Mouse (Mus musculus): Measurements from ENCODE around the gene Pakap.

Gene Pakap

GRCm38 (mm10) chr4:57678991-57679457 is 111.0 kb downstream of the Pakap start:
- peak; percentile 80 to 85 for DNase-seq

- DNase-seq, result no peak
These were observed 112.2 kb downstream of the Pakap start for GRCm38 (mm10) chr4:57680186-57680585.

- DNase-seq, result peak; percentile 62 to 72
These were observed 113.5 kb downstream of the Pakap start for GRCm38 (mm10) chr4:57681511-57681910.

- DNase-seq, result no peak
These were observed 114.4 kb downstream of the Pakap start for GRCm38 (mm10) chr4:57682341-57682740.

GRCm38 (mm10) chr4:57682944-57683343 is 115.0 kb downstream of the Pakap start:
- DNase-seq, result no peak

- DNase-seq, result no peak
These were observed 116.8 kb downstream of the Pakap start for GRCm38 (mm10) chr4:57684676-57685215.

GRCm38 (mm10) chr4:57686736-57687135 is 118.8 kb downstream of the Pakap start:
- DNase-seq, result no peak

GRCm38 (mm10) chr4:57687583-57687982 is 119.6 kb downstream of the Pakap start:
- no peak for DNase-seq

- DNase-seq, result no peak
These were observed 120.2 kb downstream of the Pakap start for GRCm38 (mm10) chr4:57688131-57688530.

- DNase-seq, result no peak
These were observed 122.0 kb downstream of the Pakap start for GRCm38 (mm10) chr4:57690001-57690400.

GRCm38 (mm10) chr4:57690805-57691204 is 122.8 kb downstream of the Pakap start:
- DNase-seq, result no peak

- DNase-seq, result no peak
These were observed 126.6 kb downstream of the Pakap start for GRCm38 (mm10) chr4:57694356-57695136.

GRCm38 (mm10) chr4:57696955-57697354 is 129.0 kb downstream of the Pakap start:
- DNase-seq, result no peak

GRCm38 (mm10) chr4:57697918-57698611 is 130.1 kb downstream of the Pakap start:
- DNase-seq, result no peak

GRCm38 (mm10) chr4:57701576-57701975 is 133.6 kb downstream of the Pakap start:
- DNase-seq, result no peak

GRCm38 (mm10) chr4:57703574-57704470 is 135.8 kb downstream of the Pakap start:
- no peak for DNase-seq

GRCm38 (mm10) chr4:57704575-57704974 is 136.6 kb downstream of the Pakap start:
- DNase-seq, result no peak

- no peak for DNase-seq
These were observed 147.9 kb downstream of the Pakap start for GRCm38 (mm10) chr4:57715849-57716248.

- no peak for DNase-seq
These were observed 148.8 kb downstream of the Pakap start for GRCm38 (mm10) chr4:57716735-57717134.

GRCm38 (mm10) chr4:57717354-57717753 is 149.4 kb downstream of the Pakap start, which contains the start of gene Akap2:
Gene Akap2, plus strand, starts transcription at chr4:57717657.
- DNase-seq, result no peak

GRCm38 (mm10) chr4:57719370-57719769 is 151.4 kb downstream of the Pakap start:
- no peak for DNase-seq

- DNase-seq, result no peak
These were observed 152.9 kb downstream of the Pakap start for GRCm38 (mm10) chr4:57720869-57721361.

All from lung, adult 18-20 months (tissue).